8 mouse cellular contexts compared by ENCODE assay signal in genomic region chr11:4261188-4261494, GRCm38 (mm10). TPM values are rescaled to one million over a fixed set of nuclear protein-coding genes. Genes with fewer than 3 reads are reported as not detected.
A peak's percentile ranks its signal among the peaks of the same experiment; 100 is the strongest.
DNase-seq lines count a peak whose midpoint lies in the region; ATAC-seq and TF ChIP-seq lines count a peak whose summit lies in the region.

No protein-coding gene starts in this region.

- H3K4me3 ChIP-seq in embryonic facial prominence, embryonic 14.5 days (ENCODE audit: low read depth, low read length) = no peak overlapping the region
- no peak overlapping the region for H3K4me3 ChIP-seq in intestine, postnatal 0 days (ENCODE audit: low read depth, low read length)
- H3K4me3 ChIP-seq in liver, embryonic 13.5 days (replicated peaks) = no peak overlapping the region

- peak; percentile 79 for TF ChIP-seq CTCF in intestine, postnatal 0 days (IDR thresholded peaks at IDR 0.05; ENCODE audit: low read depth)

- DNase-seq in right cerebral cortex, postnatal 14 days = peak; percentile 62
- no peak for DNase-seq in right cerebral cortex, adult 18-20 months
- peak; percentile 80 for DNase-seq in adrenal gland, postnatal 10 days
- DNase-seq in embryonic facial prominence, embryonic 14.5 days (ENCODE audit: low spot score) = peak; percentile 55
- DNase-seq in liver, embryonic 13.5 days = peak; percentile 48
- no peak for DNase-seq in urinary bladder, adult 18-20 months (ENCODE audit: low spot score in 2 of 2)

- no peak for ATAC-seq in embryonic facial prominence, embryonic 14.5 days (ENCODE audit: low read depth)
- ATAC-seq in intestine, postnatal 0 days = 0 out of 2 replicates have a peak, but pooled peaks have one; percentile 11
- no peak for ATAC-seq in liver, embryonic 13.5 days (ENCODE audit: low read depth)
- peak; percentile 37; the same call in 1 of the 2 replicates for ATAC-seq in neutrophil, adult 5-6 weeks (ENCODE audit: extremely low read depth, insufficient number of reproducible peaks, low FRiP score, poor library complexity, severe bottlenecking)

- no peak overlapping the region for H3K9ac ChIP-seq in embryonic facial prominence, embryonic 14.5 days (ENCODE audit: low read depth, low read length)
- H3K9ac ChIP-seq in intestine, postnatal 0 days (ENCODE audit: low read depth, low read length) = no peak overlapping the region
- H3K9ac ChIP-seq in liver, embryonic 13.5 days = no peak overlapping the region

- H3K4me1 ChIP-seq in embryonic facial prominence, embryonic 14.5 days (ENCODE audit: control insufficient read depth, insufficient read depth, low read length) = peaks cover 20% of the 10 kb centered on the region
- H3K4me1 ChIP-seq in intestine, postnatal 0 days (replicated peaks; ENCODE audit: control insufficient read depth, insufficient read depth, low read length) = peaks cover 33% of the 10 kb centered on the region
- peaks cover 45% of the 10 kb centered on the region for H3K4me1 ChIP-seq in liver, embryonic 13.5 days (replicated peaks)

- no peaks in the 10 kb centered on the region for H3K36me3 ChIP-seq in embryonic facial prominence, embryonic 14.5 days (ENCODE audit: control insufficient read depth, insufficient read depth, low read length)
- H3K36me3 ChIP-seq in intestine, postnatal 0 days (ENCODE audit: control insufficient read depth, insufficient read depth) = no peaks in the 10 kb centered on the region
- no peaks in the 10 kb centered on the region for H3K36me3 ChIP-seq in liver, embryonic 13.5 days

- 47% methylated on average over 6 of the region's 7 CpGs for WGBS in embryonic facial prominence, embryonic 14.5 days
- WGBS in intestine, postnatal 0 days = 50% methylated on average over 7 of the region's 7 CpGs
- 26% methylated on average over 7 of the region's 7 CpGs for WGBS in liver, embryonic 13.5 days (ENCODE audit: insufficient replicate concordance)

- H3K9me3 ChIP-seq in embryonic facial prominence, embryonic 14.5 days (ENCODE audit: control insufficient read depth, low read length) = no peaks in the 10 kb centered on the region
- no peaks in the 10 kb centered on the region for H3K9me3 ChIP-seq in intestine, postnatal 0 days (ENCODE audit: control insufficient read depth)
- H3K9me3 ChIP-seq in liver, embryonic 13.5 days (replicated peaks) = no peaks in the 10 kb centered on the region

- H3K4me2 ChIP-seq in embryonic facial prominence, embryonic 14.5 days (ENCODE audit: low read depth, low read length) = no peak overlapping the region
- H3K4me2 ChIP-seq in intestine, postnatal 0 days (replicated peaks; ENCODE audit: low read depth) = no peak overlapping the region
- H3K4me2 ChIP-seq in liver, embryonic 13.5 days = no peak overlapping the region; the same call in 1 of the 2 replicates

- H3K27ac ChIP-seq in embryonic facial prominence, embryonic 14.5 days (replicated peaks; ENCODE audit: low read depth, low read length) = no peak overlapping the region
- no peak overlapping the region for H3K27ac ChIP-seq in intestine, postnatal 0 days (ENCODE audit: low read depth, low read length)
- no peak overlapping the region for H3K27ac ChIP-seq in liver, embryonic 13.5 days

- peaks cover 18% of the 10 kb centered on the region for H3K27me3 ChIP-seq in embryonic facial prominence, embryonic 14.5 days (replicated peaks; ENCODE audit: control insufficient read depth, insufficient read depth, low read length)
- H3K27me3 ChIP-seq in intestine, postnatal 0 days (replicated peaks; ENCODE audit: control insufficient read depth, insufficient read depth, low read length) = no peaks in the 10 kb centered on the region
- peaks cover 34% of the 10 kb centered on the region for H3K27me3 ChIP-seq in liver, embryonic 13.5 days

RNA-seq across cellular contexts. Expression of gene Lif, which starts 3.8 kb away (rescaled TPM):
- total RNA-seq in adrenal gland, postnatal 10 days (2021) = under 1 TPM; 0.30 to 0.69 TPM
- 0.57 and 0.67 TPM in 2 replicates for polyA plus RNA-seq in embryonic facial prominence, embryonic 14.5 days (2014; fragmentation: Nextera tagmentation; extraction: Ambion mirVana)
- polyA plus RNA-seq in intestine, postnatal 0 days (2015; fragmentation: Nextera tagmentation; extraction: Ambion mirVana) = 0.92 and 1.2 TPM in 2 replicates
- 0.02 TPM in 1 of 2 replicates, not detected in the other for polyA plus RNA-seq in liver, embryonic 13.5 days (2015; fragmentation: Nextera tagmentation; extraction: Ambion mirVana)
- total RNA-seq in neutrophil, adult 5-6 weeks (2017) = 0.12 TPM in 1 of 2 replicates, not detected in the other

RNA-seq across cellular contexts. Expression of gene Osm, which starts 24.9 kb away (rescaled TPM):
- total RNA-seq in adrenal gland, postnatal 10 days (2021) = under 1 TPM in 1 of 2 experiments, not detected in 1; 0.18 TPM
- polyA plus RNA-seq in embryonic facial prominence, embryonic 14.5 days (2014; fragmentation: Nextera tagmentation; extraction: Ambion mirVana) = 0.12 and 0.17 TPM in 2 replicates
- 0.08 and 0.20 TPM in 2 replicates for polyA plus RNA-seq in intestine, postnatal 0 days (2015; fragmentation: Nextera tagmentation; extraction: Ambion mirVana)
- 0.51 and 0.60 TPM in 2 replicates for polyA plus RNA-seq in liver, embryonic 13.5 days (2015; fragmentation: Nextera tagmentation; extraction: Ambion mirVana)
- total RNA-seq in neutrophil, adult 5-6 weeks (2017) = 95.2 and 98.0 TPM in 2 replicates

RNA-seq across cellular contexts. Expression of gene Castor1, which starts 43.1 kb away (rescaled TPM):
- 1 to 10 TPM; 5.6 to 8.3 TPM for total RNA-seq in adrenal gland, postnatal 10 days (2021)
- 11.5 and 12.7 TPM in 2 replicates for polyA plus RNA-seq in embryonic facial prominence, embryonic 14.5 days (2014; fragmentation: Nextera tagmentation; extraction: Ambion mirVana)
- polyA plus RNA-seq in intestine, postnatal 0 days (2015; fragmentation: Nextera tagmentation; extraction: Ambion mirVana) = 10.3 and 14.7 TPM in 2 replicates
- polyA plus RNA-seq in liver, embryonic 13.5 days (2015; fragmentation: Nextera tagmentation; extraction: Ambion mirVana) = 1.9 and 2.1 TPM in 2 replicates
- 1.7 and 2.2 TPM in 2 replicates for total RNA-seq in neutrophil, adult 5-6 weeks (2017)

Comparison
In these comparisons a context has a peak if more than half of its experiments do, and no peak if none do; other contexts are left out.
1. DNase-seq: peak in right cerebral cortex, postnatal 14 days (single experiment), adrenal gland, postnatal 10 days (single experiment), embryonic facial prominence, embryonic 14.5 days (single experiment) and liver, embryonic 13.5 days (single experiment); none in right cerebral cortex, adult 18-20 months (single experiment) and urinary bladder, adult 18-20 months (0 of 2).
2. ATAC-seq: peak in intestine, postnatal 0 days (single experiment) and neutrophil, adult 5-6 weeks (single experiment); none in embryonic facial prominence, embryonic 14.5 days (single experiment) and liver, embryonic 13.5 days (single experiment).